Mouse (Mus musculus) frontal cortex, postnatal 25 days (tissue): Measurements from ENCODE around the gene Adprhl1.

ENCODE experiments used
- DNase-seq, 2 experiments: peaks; one replicate each; pipeline ENCODE4 v3.0.0; 2022; ENCODE audit warnings: low spot score in 2 of 2

Adprhl1 gene

DNA sequence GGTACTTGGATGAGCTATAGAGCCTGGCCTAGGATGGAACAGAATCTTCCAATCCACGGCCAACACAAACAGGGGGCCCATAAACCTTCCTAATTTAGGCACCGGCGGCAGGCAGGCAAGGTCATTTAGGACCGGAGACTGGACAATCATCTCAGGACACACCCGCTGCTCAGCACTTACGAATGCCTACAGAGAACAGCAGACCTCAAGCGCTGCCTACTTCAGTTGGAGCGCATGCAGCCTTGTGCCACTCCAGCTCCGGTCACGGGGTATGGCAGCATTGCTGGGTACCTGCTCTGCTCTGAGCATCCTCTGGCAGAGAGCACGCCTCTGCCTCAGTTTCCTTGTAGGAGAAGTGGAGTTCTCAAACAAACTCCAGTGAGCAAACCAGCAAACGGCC, 24.2 kb downstream of the Adprhl1 start:
- DNase-seq = no peak

DNA sequence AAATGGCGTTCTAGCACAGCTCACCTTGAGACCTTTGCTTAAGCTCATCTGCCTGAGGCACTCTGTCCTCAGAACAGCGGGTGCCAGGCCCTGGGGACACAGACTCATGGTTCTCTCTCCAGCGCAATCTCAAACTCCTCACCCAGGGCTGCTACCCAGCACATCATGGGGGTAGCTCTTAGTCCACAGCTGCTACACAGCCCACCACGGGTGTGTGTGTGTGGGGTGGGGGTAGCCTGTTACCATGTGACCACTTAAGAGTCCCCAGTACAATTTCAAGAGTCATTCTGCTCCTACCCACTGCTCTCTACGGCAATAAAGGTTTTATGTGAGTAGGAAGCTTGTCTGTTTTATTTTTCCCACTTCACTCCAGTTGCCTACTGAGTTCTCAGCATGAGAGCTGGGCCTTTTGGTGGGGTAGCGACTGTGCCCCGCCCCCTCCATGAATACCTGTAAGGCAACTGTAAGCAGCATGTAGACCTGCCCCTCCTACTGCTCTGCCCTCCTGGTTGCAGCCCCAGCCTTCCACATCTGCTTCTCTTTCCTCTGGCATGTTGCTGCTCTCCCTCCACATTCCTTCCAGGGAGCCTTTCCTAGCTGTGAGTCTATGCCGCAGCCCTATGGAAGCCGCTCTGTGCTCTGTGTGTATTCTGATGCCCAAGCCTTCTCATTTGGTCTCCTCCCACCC, 24.9 kb downstream of the Adprhl1 start:
- no peak for DNase-seq

DNA sequence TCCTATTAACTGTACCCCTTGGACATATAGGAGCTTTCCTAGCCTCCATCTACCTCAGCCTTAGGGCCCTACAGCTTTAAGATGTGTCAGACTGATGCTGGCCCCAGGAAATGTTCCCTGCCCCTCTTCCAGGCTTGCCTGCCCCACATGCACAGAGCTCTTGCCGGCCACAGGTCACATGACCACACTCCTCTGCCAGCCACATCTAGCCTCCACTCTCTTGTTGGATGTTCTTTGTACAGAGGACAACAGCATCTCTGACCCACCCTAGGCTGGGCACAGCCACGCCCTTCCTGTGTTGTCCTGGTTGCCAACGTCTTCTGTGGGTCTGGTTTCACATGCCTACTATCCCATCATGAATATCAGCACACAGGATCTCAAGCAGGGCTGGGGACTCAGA, 26.8 kb downstream of the Adprhl1 start:
- DNase-seq = no peak

DNA sequence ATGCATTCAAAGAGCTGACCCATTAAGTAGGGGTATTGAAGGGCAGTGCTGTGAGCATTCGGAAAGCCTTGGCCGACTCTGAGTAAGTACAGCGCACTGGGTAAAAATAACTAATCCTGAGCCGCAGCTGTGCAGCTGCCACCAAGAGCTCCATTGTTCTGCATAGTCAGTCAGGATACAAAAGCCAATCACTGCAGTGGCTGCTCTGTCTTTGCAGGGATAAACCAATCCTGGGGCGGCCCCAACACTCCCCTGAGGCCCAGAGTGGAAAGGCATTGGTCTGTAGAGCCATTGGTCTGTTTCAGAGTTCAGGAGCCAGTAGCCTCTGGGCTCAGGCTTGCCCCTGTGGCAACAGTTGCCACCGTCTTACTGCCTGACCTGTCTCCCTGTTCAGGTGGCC, 27.7 kb downstream of the Adprhl1 start:
- DNase-seq = no peak

DNA sequence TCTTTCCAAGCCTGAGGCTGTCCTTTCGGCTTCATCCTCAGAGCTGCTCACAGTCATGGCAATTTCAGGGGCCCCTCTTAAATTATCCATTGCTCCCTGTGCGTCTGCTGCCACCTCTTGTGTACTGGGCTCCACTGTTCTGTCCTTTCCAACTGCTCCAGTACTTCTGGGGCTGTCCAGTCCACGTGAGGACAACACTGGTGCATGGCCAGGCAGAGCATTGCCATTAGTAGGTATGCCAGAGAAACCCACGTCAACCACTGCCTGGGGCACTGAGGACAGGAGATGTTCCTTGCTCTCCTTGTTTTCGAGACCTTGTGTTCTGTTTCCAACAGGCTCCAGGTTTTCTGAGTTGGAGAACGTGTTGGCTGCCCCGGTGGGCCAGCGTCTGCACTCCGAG, 29.5 kb downstream of the Adprhl1 start:
- no peak for DNase-seq

DNA sequence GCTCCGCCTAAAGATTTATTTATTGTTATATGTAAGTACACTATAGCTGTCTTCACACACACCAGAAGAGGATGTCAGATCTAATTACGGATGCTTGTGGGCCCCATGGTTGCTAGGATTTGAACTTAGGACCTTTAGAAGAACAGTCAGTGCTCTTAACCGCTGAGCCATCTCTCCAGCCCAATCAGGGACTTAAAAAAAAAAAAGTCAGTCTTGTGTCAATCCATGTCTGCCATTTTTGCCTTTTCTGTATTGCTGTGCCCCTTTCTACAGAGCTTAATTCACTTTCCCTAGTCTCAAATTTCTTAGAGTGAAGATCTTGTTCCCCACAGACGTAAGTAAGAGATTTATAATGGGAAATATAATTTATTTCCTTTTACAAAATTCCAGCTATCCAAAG, 35.5 kb downstream of the Adprhl1 start:
- DNase-seq = no peak

DNA sequence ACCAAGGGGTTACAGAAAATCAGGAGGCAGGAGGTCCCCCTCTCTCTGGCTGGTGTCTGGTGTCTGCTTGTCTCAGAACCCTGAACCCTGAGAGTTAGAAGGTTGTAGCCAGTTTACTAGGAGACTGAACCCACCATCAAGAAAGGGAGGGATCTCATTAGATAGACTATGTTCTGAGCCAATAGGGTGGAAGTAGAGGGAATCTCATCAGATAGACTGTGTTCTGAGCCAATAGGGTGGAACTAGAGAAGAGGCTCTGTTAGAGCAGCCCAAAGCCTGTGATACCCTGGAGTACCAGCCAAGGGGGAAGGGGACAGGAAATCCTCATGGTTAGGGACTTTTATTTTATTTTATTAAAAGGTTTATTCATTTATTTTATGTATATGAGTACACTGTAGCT, 36.0 kb downstream of the Adprhl1 start:
- DNase-seq = no peak

DNA sequence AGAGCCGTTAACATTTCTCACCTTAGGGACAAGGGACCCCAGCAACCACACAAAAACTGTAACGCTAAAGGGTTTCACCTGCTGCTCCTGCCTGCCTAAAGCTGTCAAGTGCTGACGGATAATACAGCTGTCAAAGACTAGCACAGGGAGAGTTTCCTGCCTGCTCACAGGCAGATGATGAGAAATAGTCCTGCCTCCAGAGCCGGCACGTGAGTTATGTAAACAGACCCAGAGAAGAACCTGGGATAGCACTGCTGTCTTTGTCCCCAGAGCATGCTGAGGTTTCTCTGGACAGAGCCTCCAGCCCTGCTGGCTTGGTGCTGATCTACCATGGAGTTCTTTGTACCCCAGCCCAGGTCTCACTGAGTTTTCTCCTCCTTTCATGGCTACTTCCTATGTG, 36.9 kb downstream of the Adprhl1 start:
- no peak for DNase-seq

DNA sequence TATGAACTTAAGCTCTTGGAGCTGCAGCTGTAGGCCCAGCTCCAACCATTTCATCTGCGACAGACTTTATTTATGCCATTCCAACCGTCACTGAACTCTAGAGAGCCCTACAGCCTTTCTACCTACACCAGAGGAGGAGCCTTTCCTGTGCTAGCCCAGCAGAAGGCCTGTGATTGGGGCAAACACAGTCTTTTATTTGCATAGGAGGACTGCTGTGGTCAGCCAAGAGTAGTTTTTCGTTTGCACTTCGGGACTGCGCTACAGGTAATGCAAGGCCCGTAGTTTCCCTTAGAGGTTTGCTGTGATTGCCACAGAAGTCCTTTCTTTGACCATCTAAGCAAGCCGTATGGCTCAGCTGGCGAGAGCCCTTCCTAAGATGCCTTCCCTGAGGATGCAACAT, 37.6 kb downstream of the Adprhl1 start:
- DNase-seq = no peak

DNA sequence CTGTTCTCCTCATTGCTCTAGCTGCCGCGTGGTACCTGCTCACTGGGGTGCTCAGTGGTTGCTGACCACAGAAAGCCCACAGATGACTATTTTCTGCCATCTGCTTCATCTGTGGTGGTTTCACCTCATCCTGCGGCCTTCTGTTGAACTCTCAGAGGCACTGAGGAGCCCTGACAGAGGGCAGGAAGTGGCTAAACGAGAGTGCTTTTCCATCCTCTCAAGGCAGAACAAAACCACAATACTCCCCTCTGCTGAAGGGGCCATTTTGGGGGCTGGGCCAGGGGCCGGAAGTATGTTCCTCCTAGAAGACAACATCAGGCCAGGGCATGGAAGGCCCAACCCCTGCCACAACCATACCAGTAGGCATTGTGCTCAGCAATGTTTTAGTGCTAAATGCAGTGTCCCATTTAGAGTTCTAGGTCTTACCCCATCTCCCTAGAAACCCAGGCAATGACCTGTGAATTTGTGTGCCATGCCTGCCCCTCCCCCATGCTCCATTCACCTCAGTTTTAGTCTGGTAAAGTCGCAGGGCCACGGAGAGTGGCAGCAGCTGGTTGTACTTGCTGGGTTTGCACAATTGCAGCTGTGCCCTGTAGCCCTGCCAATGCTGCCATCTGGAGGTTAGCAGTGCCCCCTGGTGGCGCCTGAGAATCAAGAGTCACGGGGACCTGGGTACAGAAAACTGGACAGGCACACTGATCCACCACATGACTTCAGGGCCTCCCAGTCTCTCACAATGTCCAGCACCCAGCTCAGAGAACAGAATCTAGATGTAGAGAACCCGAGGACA, 40.3 kb downstream of the Adprhl1 start:
- DNase-seq = peak; percentile 82 to 83

DNA sequence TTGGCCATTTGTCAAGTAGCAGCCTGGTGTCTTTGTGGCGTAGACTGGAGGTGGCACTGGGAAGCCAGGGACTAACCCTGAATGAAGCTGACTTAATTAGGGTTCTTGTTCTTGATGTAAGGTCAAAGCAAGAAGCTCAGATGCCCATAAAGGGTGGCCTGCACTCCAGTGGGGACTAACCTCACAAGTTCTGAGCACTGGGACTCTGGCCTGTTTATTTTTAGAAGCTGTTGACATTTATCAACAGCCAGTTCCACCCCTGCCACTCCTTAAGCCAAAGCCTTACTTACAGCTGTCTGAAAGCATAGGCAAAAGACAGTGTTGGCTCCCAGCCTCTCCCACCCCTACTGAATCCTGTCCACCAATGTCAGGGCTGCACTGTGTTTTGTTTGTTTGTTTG, 44.2 kb downstream of the Adprhl1 start:
- DNase-seq = no peak

DNA sequence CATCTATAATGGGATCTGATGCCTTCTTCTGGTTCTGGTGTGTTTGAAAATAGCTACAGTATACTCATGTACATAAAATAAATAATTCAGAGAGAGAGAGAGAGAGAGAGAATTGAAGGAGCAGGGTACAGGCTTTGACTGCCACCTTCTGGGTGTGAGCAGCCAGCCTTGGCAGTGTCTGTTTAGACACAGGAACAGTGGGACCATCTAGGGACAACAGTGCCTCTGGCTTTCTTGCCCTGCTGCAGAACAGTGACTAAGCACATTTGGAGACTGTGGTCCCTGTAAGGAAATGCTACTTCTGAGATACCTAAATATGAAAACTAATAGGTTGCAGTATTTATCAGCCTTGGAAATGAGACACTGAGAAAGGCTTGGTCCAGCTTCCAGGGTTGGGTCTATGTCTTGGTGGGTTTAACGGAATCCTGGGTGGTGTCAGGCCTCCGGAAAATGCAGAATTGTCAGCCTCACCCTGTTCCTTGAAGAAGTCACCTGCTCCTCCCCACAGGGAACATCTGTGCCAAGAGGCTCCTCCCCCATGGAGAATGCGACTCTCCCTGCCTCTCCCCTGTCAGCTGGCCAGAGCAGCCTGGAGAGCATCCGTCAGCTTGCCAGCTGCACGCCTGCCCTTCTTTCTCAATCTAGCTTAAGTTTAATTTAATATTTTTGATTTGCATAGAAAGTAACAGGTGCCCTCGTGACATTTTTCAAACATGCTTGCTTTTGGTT, 45.2 kb downstream of the Adprhl1 start:
- DNase-seq = no peak

DNA sequence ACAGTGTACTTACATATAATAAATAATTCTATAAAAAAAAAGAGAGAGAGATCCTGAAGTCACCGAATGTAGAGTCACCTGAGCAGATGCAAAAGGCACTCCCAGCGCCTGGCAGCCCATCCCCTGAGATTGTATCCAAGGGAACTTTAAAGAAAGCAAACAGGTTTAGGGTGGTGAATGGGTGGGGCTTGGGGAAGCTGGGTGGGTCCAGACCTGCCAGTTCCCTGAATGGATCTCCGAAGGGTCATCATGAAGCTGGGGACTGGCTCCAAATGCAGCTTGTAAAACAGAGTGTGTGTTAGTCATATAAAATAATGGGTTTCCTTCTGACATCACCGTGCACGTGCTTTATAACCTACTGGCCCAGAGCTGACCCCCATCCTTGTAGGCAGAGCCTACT, 47.7 kb downstream of the Adprhl1 start:
- no peak for DNase-seq

DNA sequence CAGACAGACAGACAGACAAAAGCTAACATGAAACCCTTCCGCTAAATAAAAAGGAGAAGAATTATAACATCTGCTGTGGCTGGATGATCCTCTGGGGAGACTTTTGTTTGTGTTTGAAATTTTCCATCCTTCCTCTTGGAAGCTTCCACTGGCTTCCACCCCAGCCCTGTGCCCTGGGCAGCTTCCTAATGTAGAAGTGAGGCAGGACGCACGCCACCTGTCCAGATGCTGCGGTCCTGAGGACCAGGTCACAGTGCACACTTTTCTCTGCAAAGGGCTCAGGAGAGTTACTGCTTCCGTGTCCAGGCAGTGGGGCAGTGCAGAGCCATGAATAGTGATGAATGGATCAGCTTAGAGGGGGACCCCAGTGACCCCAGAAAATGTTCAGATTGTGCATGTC, 48.7 kb downstream of the Adprhl1 start:
- no peak for DNase-seq

DNA sequence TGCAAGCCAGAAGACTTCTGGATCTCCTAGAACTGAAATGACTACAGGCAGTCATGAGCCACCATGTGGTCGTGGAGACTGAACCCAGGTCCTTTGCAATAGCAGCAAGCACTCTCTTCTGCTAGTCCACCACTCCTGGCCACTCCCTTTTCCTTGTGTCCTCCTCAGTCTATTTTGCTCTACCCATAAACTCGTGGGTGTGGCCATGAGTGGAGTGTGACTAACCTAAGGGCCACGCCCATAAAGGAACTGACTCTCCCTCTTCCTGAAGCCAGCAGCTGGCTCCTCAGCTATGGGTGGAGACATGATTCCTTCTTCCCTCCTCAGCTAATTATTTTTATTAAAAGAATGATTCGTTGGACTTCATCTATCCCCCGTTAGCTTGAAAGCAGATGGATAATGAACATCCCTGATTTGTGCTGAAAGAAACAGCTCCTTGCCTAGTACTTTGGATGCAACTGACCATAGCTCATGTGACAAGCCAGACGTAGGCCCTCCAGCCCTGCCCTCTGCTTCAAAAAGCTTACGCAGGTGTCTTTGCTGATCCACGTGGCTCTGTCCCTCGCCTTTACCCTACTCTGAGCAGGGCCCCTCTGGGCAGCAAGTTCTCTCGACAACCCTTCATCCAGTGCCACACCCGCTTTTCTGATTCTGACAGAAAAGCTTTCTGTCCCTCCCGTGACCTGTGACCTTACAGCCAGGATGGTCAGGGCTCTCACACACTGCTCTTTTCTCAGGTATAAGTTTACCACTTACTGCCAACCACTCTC, 49.4 kb downstream of the Adprhl1 start:
- DNase-seq = no peak

DNA sequence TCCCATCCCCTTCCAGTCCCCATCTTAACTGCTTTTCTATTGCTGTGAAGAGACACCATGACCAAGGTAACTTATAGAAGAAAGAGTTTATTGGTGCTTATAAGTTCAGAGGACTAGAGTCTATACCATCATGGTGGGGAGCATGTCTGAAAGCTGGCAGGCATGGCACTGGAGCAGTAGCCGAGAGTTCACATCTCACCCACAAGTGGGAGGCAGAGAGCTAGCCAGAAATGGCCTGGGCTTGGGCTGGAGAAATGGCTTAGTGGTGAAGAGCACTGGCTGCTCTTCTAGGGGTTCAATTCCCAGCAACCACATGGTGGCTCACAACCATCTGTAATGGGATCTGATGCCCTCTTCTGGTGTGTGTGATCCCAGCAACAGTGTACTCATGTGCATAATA, 50.5 kb downstream of the Adprhl1 start:
- no peak for DNase-seq

DNA sequence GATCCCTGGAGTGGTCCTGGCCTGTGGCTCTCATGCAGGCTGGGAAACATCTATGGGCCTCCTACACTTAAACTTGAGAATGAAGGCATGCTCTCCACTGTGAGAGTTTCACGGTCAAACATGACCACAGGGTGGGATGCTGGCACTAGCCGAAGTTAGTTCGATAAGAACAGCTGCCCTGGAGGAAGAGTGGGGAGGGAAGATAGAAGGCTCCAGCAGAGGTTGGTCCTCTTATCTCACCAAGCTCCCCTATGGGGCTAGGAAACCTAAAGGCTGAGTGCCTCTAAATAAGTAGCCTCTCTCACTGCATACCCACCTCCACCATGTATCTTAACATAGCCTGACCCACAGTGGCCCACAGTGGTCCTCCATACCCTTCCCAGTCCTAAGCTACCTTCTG, 51.2 kb downstream of the Adprhl1 start:
- DNase-seq = no peak

DNA sequence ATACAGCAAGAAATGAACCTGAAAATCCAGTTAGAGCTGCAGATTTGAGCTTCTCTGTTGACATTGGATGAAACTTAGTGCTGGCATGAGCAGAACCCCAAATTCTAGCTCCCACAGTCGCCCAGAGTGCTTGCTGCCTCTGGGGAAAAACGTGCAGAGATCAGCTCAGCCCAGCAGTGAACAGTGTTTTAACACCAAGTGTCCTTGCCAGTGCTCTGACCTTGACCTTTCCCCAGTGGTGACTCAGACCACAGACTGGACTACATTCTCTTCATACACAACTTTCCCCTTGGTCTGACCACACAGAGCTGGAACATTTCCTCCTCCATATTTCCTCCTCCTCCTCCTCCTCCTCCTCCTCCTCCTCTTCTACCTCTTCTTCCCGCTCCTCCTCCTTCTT, 51.9 kb downstream of the Adprhl1 start:
- no peak for DNase-seq

DNA sequence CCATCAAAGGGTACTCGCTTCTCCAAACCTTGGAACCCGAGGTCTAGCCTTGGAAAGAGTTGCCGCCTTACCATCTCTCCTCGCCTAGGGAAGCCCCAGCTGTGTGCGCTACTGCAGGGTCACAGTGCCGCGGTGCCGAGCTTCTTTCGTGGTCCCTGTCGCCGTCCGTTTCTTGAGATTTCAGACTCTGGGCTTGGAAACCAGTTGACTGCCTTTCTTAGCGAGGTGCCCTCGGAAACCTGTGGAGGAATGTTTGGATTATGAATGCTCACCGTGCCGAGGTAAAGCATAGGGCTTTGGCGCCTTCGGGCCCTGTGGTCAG, 53.0 kb downstream of the Adprhl1 start:
- no peak for DNase-seq

DNA sequence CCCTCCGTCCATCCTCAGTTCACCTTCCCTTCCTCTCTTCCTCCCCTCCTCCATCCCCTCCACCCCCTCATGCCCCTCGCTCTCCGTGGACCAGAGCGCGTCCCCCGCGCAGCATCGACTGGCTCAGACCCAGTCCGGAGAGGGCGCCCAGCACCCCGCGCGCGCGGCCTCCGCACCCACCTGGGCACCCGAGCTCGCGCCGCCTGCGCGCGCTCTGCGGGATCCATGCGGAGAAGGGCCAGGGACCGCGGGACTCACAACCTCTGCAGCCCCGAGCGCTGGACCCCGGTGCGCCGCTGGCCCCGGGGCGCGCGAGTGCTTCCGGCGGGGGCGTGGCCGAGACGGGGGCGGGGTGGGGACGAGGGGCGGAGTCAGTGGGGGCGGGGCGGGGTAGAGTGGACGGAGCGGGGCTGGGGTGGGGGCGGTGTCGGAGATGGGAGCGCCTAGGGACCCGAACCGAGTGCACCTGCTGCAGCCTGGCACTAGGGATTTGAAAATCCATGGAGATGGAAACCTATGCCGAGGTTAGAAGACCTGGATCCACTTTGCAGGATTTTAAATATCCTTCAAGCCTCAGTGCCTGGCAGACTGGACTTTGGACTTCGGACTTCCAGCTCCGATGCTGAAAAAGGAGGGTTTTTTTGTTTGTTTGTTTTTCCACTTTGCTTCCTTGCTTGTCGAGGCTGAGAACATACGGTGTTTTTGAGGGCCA, 53.5 kb downstream of the Adprhl1 start, which contains the start of gene Grtp1:
Grtp1 (minus strand) TSS at position 320 of the 712 bp plus-strand sequence.
- no peak for DNase-seq

DNA sequence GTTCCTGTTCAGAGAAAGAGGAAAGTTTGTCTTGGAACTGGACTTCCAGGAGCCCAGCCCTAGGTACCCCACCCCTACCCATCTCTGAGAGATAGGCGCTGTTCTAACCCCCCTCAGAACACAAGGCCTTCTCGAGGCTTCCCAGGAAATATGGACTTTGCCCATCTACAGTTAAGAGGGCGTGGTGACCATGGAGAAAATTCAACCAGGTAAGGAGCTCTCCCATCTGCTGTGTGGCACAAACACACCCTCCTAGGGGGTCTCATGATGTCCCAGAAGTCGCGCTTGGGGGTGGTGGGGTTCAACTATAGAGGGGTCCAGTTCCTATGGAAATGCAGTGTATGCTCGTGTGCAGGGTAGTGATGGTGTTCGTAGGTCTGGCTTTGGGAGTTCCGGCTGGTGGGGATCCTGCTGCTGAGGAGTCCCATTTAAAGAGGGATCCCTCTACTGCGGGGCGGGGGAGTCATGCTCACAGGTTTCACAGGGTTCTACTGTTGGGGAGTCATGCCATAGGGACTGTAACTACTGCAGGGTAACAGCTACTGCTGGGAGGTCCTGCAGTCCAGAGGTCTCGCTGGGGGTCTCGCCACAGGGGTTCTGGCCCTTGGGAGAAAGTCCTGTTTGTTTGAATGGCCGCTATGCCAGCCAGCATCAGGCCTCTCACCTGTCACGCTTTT, 54.4 kb downstream of the Adprhl1 start:
- DNase-seq = no peak
